Mouse (Mus musculus): ENCODE data around the gene Pdcd4. TPM values are rescaled to one million over a fixed set of nuclear protein-coding genes. Genes with fewer than 3 reads are reported as not detected.

Pdcd4 gene
- polyA plus RNA-seq, 1 experiment from 2014 or later = 69.8 TPM

Other genes starting within 250 kb of the Pdcd4 start
- 0.75 and 0.89 TPM in 2 replicates for gene Rbm20, start 214.9 kb upstream of the Pdcd4 start, polyA plus RNA-seq (2015; fragmentation: Nextera tagmentation; extraction: Ambion mirVana)
- gene Shoc2, start 52.1 kb downstream of the Pdcd4 start, polyA plus RNA-seq (2015; fragmentation: Nextera tagmentation; extraction: Ambion mirVana) = 60.8 and 63.0 TPM in 2 replicates
- 135 and 152 TPM in 2 replicates for gene Bbip1, start 52.4 kb downstream of the Pdcd4 start, polyA plus RNA-seq (2015; fragmentation: Nextera tagmentation; extraction: Ambion mirVana)
- gene Adra2a, start 151.9 kb downstream of the Pdcd4 start, polyA plus RNA-seq (2015; fragmentation: Nextera tagmentation; extraction: Ambion mirVana) = 1.9 and 3.3 TPM in 2 replicates